Mouse (Mus musculus): ENCODE data around the gene Spata18. TPM values are rescaled to one million over a fixed set of nuclear protein-coding genes. Genes with fewer than 3 reads are reported as not detected.

Gene Spata18
- total RNA-seq (2015; ENCODE audit: low replicate concordance) (not detected in 2 replicates), total RNA-seq (2017; ENCODE audit: low replicate concordance) (not detected in 2 replicates)

DNA sequence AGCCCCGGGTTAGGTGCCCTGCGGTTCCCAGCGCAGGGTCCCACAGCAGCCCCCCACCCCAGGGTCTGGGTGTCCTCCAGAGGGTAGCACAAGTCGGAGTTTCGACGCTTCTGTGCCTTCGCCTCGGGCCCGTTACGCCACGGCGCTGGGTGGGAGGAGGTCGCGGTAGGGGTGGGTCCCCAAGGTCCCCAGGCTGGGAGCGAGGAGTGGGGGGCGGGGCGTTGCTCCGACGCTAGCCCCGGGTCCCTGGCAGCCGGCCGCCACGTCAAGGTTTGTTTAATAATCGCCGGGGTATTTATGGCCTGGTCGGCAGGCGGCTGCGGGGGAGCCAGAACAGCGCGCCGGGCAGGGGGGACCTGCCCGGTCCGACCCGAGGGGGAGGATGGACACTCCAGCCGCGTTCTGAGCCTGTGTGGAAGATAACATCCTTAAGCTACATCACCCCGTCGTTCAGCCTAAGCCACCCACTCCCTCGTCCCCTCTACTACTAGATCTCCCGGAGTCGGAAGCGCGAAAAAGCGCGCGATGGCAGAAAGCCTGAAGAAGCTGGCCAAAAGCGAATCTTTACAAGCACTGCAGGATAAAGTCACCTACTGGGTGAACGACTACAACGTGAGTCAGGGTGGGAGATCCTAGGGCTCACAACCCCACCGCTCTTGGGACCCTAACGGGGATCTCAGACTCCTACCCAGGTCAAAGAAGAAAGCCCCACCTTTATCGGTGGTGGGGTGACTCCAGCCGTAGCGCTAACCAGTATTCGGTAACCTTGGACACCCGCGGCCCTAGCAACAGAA is at the start of gene Spata18:
Gene Spata18, plus strand, starts transcription at position 319 of the 794 bp plus-strand sequence.
- no peak for ATAC-seq (replicated peaks; ENCODE audit: low FRiP score, poor library complexity, severe bottlenecking)

GRCm38 (mm10) chr5:73602865-73603264 is 48.3 kb upstream of the Spata18 start:
- ATAC-seq (replicated peaks; ENCODE audit: low FRiP score, poor library complexity, severe bottlenecking): no peak

DNA sequence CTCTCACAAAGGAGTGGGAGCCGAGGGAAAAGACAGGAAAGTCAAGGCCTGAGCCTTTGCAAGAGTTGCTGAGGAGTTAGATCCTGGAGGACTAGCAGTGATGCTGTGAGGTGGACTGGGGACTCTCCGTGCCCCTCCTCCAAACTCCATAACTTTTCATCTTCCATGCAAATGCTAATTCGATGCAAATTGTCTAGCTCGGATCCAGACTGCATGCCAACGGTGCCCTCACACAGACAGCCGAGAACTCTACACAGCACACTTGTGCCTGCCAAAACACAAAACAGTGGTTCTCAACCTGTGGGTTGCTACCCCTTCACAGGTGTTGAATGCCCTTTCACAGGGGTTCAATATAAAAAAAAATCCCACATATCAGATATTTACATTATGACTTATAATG is 46.6 kb upstream of the Spata18 start:
- ATAC-seq (replicated peaks; ENCODE audit: low FRiP score, poor library complexity, severe bottlenecking): no peak

DNA sequence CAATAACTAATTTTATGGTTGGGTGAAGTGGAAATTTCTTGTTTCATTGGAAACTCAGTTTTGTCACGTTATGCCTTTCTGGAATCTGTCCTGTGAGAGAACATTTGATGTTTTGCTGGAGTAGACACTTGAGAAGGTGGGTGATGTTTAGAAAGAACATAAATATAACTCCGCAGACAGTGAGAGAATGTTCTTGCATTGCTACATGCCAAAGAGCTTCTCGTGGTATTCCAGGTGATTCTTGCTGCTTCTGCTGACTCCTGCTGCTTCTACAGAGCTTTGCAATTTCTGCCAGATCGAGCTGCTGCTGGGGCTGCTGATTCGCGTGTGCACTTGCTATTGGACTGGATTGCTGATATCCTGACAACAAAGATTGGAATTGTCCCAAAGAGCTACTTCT is 46.2 kb upstream of the Spata18 start:
- no peak for ATAC-seq (replicated peaks; ENCODE audit: low FRiP score, poor library complexity, severe bottlenecking)

DNA sequence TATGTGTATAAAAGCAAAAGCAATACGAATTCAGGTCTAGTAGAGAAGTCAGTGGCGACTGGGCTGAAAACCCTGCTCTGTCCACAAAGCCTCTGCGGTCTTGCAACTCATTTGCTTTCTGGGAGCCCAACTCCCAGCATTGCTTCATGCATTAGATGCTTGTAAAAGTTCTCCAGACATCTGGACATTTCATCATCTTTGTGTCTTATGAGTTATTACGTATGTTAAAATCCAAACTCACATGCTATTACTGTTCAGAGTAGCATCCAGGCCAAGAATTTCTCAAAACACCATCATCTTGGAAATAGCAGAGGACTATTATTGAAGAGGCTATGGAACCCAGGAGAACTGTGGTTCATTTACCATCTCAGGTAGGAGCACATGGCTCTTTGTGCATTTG is 40.1 kb upstream of the Spata18 start:
- no peak for ATAC-seq (replicated peaks; ENCODE audit: low FRiP score, poor library complexity, severe bottlenecking)

DNA sequence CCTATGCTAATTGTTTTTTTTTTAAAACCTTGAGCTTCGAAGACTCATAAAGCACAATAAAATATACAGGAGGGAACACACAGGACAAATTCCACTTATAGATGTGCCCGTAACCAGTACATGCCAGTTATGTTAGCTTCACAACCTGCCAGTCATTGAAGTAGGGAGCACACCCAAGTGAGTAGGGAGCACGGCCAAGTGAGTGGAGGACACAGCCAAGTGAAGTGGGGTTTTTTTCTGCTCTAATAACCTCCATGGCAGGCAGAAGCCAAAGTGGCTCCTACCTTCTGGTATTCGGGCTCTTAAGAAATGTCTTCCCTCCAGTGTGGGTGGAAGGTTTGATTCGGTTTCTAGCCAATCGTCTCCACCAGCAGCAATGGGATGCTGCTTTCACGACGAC is 37.9 kb upstream of the Spata18 start:
- ATAC-seq (replicated peaks; ENCODE audit: low FRiP score, poor library complexity, severe bottlenecking): no peak

GRCm38 (mm10) chr5:73615211-73615610 is 36.0 kb upstream of the Spata18 start:
- ATAC-seq (replicated peaks; ENCODE audit: low FRiP score, poor library complexity, severe bottlenecking): no peak

GRCm38 (mm10) chr5:73618969-73619368 is 32.2 kb upstream of the Spata18 start:
- no peak for ATAC-seq (replicated peaks; ENCODE audit: low FRiP score, poor library complexity, severe bottlenecking)

DNA sequence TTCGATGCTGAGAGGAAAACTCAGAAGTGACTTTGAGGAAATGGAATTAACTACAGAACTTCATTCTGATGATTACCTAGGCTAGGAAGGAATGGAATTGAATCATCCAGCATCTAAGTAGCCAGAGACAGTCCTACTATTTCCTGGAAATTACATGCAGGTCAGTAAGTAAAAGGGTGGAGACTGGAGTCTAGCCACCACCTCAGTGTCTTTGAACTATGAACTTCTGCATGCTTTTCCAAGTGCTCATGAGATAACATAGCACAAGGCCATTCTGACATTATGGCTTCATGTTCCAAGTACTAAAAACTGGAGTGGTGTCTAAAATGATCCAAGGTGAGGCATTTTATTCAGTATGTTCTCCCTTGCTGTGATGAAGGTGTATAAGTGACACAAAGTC is 25.7 kb upstream of the Spata18 start:
- no peak for ATAC-seq (replicated peaks; ENCODE audit: low FRiP score, poor library complexity, severe bottlenecking)

DNA sequence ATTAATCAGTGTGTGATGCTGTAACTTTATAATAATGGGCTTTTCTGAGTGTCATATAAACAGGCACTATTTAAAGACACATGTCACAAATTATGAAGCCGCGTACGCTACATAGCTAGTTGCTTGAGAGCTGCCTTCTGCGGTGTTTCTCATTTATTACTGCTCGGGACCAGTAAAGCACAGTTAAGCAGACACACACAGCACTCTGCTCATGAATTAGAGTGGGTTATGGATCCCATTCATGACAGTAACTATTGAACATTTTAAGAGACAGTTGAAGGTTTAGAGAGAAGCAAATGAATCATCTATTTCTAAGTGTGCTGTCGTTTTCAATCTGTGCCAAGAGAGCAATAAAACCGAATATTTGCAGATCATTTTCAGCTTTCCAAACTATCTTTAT is 24.3 kb upstream of the Spata18 start:
- no peak for ATAC-seq (replicated peaks; ENCODE audit: low FRiP score, poor library complexity, severe bottlenecking)

GRCm38 (mm10) chr5:73627559-73627958 is 23.6 kb upstream of the Spata18 start:
- no peak for ATAC-seq (replicated peaks; ENCODE audit: low FRiP score, poor library complexity, severe bottlenecking)

- no peak for ATAC-seq (replicated peaks; ENCODE audit: low FRiP score, poor library complexity, severe bottlenecking)
Measured at GRCm38 (mm10) chr5:73627991-73628390, 23.2 kb upstream of the Spata18 start.

GRCm38 (mm10) chr5:73630141-73630540 is 21.0 kb upstream of the Spata18 start:
- ATAC-seq (replicated peaks; ENCODE audit: low FRiP score, poor library complexity, severe bottlenecking): no peak

- ATAC-seq (replicated peaks; ENCODE audit: low FRiP score, poor library complexity, severe bottlenecking): no peak
Measured at GRCm38 (mm10) chr5:73631001-73631558, 20.1 kb upstream of the Spata18 start.

DNA sequence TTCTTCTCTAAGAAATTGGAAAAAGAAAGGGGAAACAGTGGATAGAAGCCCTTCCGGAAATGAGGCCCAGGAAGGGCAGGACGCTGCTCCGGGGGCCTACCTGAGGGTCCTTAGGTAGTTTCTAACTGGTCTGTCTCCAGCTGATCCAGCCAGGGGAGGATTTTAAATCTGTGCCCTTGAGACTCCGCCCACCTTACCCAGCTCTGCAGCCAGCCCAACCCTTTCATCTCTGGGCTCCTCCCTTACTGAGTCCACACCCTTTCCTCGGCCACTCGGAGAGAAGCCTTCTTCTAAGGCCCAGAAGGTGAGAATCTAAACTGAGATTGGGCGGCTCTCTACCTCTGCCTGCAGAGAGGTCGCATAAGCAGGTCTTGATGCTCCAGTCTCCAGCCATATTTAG is 18.9 kb upstream of the Spata18 start, which contains the start of gene Lrrc66:
Gene Lrrc66, minus strand, starts transcription at position 236 of the 400 bp plus-strand sequence.
- no peak; the same call in 1 of the 2 replicates for ATAC-seq (replicated peaks; ENCODE audit: low FRiP score, poor library complexity, severe bottlenecking)

GRCm38 (mm10) chr5:73633141-73633540 is 18.0 kb upstream of the Spata18 start:
- no peak for ATAC-seq (replicated peaks; ENCODE audit: low FRiP score, poor library complexity, severe bottlenecking)

GRCm38 (mm10) chr5:73637337-73638107 is 13.7 kb upstream of the Spata18 start:
- ATAC-seq (replicated peaks; ENCODE audit: low FRiP score, poor library complexity, severe bottlenecking): no peak

GRCm38 (mm10) chr5:73641058-73641457 is 10.1 kb upstream of the Spata18 start:
- no peak for ATAC-seq (replicated peaks; ENCODE audit: low FRiP score, poor library complexity, severe bottlenecking)

- no peak for ATAC-seq (replicated peaks; ENCODE audit: low FRiP score, poor library complexity, severe bottlenecking)
Measured at GRCm38 (mm10) chr5:73642091-73642490, 9.1 kb upstream of the Spata18 start.

DNA sequence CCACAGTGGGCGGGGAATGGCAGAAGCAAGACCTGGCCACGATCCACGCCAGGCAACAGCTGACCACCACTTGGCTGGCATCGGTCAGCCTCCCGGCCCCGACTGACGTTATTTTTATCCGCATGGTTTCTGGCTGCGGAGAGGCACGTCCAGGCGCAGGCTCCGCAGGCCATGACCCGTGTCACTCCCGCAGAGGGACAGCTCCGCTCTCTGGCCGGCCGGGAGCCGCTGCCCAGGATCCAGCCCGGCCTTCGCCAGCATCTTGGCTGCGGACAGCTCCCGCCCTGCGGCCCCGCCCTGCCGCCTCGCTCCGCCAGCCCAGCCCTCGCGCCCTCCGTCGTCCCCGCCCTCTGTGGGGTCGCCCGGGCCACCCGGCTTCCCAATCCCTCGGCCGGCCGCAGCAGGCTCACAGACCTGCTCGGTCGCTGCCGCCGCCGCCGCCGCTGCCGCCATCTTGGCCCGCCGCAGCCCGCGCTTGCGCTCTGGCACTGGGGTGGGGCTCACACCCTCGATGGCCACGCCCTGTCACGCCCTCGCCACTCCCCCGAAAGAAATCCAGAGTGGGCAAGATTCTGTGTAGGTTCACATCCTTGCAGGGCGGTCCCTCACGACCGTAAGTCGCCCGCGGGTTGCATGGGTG is 3.8 kb upstream of the Spata18 start, which contains the start of gene Sgcb:
Gene Sgcb, minus strand, starts transcription at position 530 of the 640 bp plus-strand sequence.
- no peak for ATAC-seq (replicated peaks; ENCODE audit: low FRiP score, poor library complexity, severe bottlenecking)

Measured in erythroblast, adult 5-6 weeks (primary cell).